Mouse (Mus musculus) brown adipose tissue, adult 24 weeks (tissue): ENCODE data around the gene Ezr. TPM values are rescaled to one million over a fixed set of nuclear protein-coding genes. Genes with fewer than 3 reads are reported as not detected.

ENCODE experiments used
- H3K27ac ChIP-seq: fragments of 200-500 bp; replicated peaks from 2 replicates; pipeline ENCODE4 v1.5.1; 2012; ENCODE audit warnings: low read depth, mild to moderate bottlenecking, low read length
- H3K4me1 ChIP-seq: fragments of 200-500 bp; 2 replicates; pipeline ENCODE4 v1.6.1; 2012; ENCODE audit warnings: low read length, mixed read lengths; ENCODE audit not compliant: control insufficient read depth, insufficient read depth, insufficient read length
- H3K4me3 ChIP-seq: fragments of 200-500 bp; 2 replicates; pipeline ENCODE4 v1.5.1; 2012; ENCODE audit warnings: low read depth, mild to moderate bottlenecking, low read length, moderate library complexity; ENCODE audit not compliant: insufficient read depth
- polyA plus RNA-seq: library from polyadenylated mRNA; stranded (reverse); fragments of >200 nt; gene quantifications from 2 replicates; pipeline ENCODE4 v1.2.4, GENCODE M21; 2012; ENCODE audit not compliant: missing spikeins, insufficient read depth, insufficient read length

Gene Ezr
- polyA plus RNA-seq: 3.0 and 3.6 TPM in 2 replicates

GRCm38 (mm10) chr17:6782611-6783005, at the start of gene Ezr:
Ezr (minus strand) TSS chr17:6782784.
- Histone ChIP-seq H3K4me1 (no peaks in the 10 kb centered on the region), H3K4me3 (peak within 1 kb of the TSS; percentile 98), H3K27ac (peak within 1 kb of the TSS; percentile 52; the same call in 1 of the 2 replicates)

GRCm38 (mm10) chr17:6830004-6830592, 47.5 kb upstream of the Ezr start:
- no peak overlapping the region for H3K27ac ChIP-seq
- H3K4me1 ChIP-seq: no peaks in the 10 kb centered on the region
- no peak overlapping the region for H3K4me3 ChIP-seq

GRCm38 (mm10) chr17:6828531-6829150, 46.1 kb upstream of the Ezr start:
- Histone ChIP-seq H3K27ac (no peak overlapping the region), H3K4me3 (peak overlapping the region; percentile 64), H3K4me1 (no peaks in the 10 kb centered on the region)

- H3K27ac ChIP-seq: peak overlapping the region; percentile 48
Observed at GRCm38 (mm10) chr17:6827740-6828461, 45.3 kb upstream of the Ezr start.

GRCm38 (mm10) chr17:6827159-6827733, 44.7 kb upstream of the Ezr start:
- H3K27ac ChIP-seq: peak overlapping the region; percentile 48
- H3K4me3 ChIP-seq: peak overlapping the region; percentile 64

More at GRCm38 (mm10) chr17:6827740-6828461, 45.3 kb upstream of the Ezr start:
- H3K4me1 ChIP-seq: no peaks in the 10 kb centered on the region
- peak overlapping the region; percentile 64 for H3K4me3 ChIP-seq

GRCm38 (mm10) chr17:6816796-6817195, 34.2 kb upstream of the Ezr start:
- H3K27ac ChIP-seq: no peak overlapping the region
- no peak overlapping the region for H3K4me3 ChIP-seq
- no peaks in the 10 kb centered on the region for H3K4me1 ChIP-seq

More at GRCm38 (mm10) chr17:6827159-6827733, 44.7 kb upstream of the Ezr start:
- no peaks in the 10 kb centered on the region for H3K4me1 ChIP-seq

- H3K27ac ChIP-seq: no peak overlapping the region
- H3K4me1 ChIP-seq: no peaks in the 10 kb centered on the region
- no peak overlapping the region for H3K4me3 ChIP-seq
Observed at GRCm38 (mm10) chr17:6816151-6816550, 33.6 kb upstream of the Ezr start.

GRCm38 (mm10) chr17:6814656-6815055, 32.1 kb upstream of the Ezr start:
- H3K27ac ChIP-seq: no peak overlapping the region
- no peak overlapping the region for H3K4me3 ChIP-seq
- no peaks in the 10 kb centered on the region for H3K4me1 ChIP-seq

- H3K4me3 ChIP-seq: no peak overlapping the region
- no peaks in the 10 kb centered on the region; the same call in 1 of the 2 replicates for H3K4me1 ChIP-seq
- H3K27ac ChIP-seq: no peak overlapping the region
Observed at GRCm38 (mm10) chr17:6812851-6813191, 30.2 kb upstream of the Ezr start.

- no peaks in the 10 kb centered on the region; the same call in 1 of the 2 replicates for H3K4me1 ChIP-seq
- H3K4me3 ChIP-seq: no peak overlapping the region
- no peak overlapping the region for H3K27ac ChIP-seq
Observed at GRCm38 (mm10) chr17:6811931-6812850, 29.6 kb upstream of the Ezr start.

GRCm38 (mm10) chr17:6809331-6809730, 26.7 kb upstream of the Ezr start:
- H3K4me1 ChIP-seq: no peaks in the 10 kb centered on the region; the same call in 1 of the 2 replicates
- no peak overlapping the region for H3K4me3 ChIP-seq
- H3K27ac ChIP-seq: no peak overlapping the region

GRCm38 (mm10) chr17:6808521-6809165, 26.1 kb upstream of the Ezr start:
- Histone ChIP-seq H3K4me1 (no peaks in the 10 kb centered on the region; the same call in 1 of the 2 replicates), H3K27ac (no peak overlapping the region), H3K4me3 (no peak overlapping the region)

GRCm38 (mm10) chr17:6807827-6808520, 25.4 kb upstream of the Ezr start:
- Histone ChIP-seq H3K4me1 (no peaks in the 10 kb centered on the region; the same call in 1 of the 2 replicates), H3K27ac (no peak overlapping the region), H3K4me3 (no peak overlapping the region)
